Mouse (Mus musculus): Measurements from ENCODE around the gene Prtg. TPM values are rescaled to one million over a fixed set of nuclear protein-coding genes. Genes with fewer than 3 reads are reported as not detected.

The Prtg gene
- total RNA-seq, 2 experiments from 2014 or later = 0.48 to 0.52 TPM

- DNase-seq = no peak
- intact Hi-C loops (cut with DNase I) = no loop called here
Measured at GRCm38 (mm10) chr9:72808586-72808985, 1.9 kb downstream of the Prtg start.

- intact Hi-C loops (cut with DNase I) = no loop called here
- no peak for DNase-seq
Measured at GRCm38 (mm10) chr9:72809077-72809476, 2.4 kb downstream of the Prtg start.

- intact Hi-C loops (cut with DNase I) = no loop called here
Measured at GRCm38 (mm10) chr9:72810607-72811006, 3.9 kb downstream of the Prtg start.

GRCm38 (mm10) chr9:72812091-72812490, 5.4 kb downstream of the Prtg start:
- DNase-seq = no peak
- intact Hi-C loops (cut with DNase I) = no loop called here

More at GRCm38 (mm10) chr9:72810607-72811006, 3.9 kb downstream of the Prtg start:
- no peak for DNase-seq

DNA sequence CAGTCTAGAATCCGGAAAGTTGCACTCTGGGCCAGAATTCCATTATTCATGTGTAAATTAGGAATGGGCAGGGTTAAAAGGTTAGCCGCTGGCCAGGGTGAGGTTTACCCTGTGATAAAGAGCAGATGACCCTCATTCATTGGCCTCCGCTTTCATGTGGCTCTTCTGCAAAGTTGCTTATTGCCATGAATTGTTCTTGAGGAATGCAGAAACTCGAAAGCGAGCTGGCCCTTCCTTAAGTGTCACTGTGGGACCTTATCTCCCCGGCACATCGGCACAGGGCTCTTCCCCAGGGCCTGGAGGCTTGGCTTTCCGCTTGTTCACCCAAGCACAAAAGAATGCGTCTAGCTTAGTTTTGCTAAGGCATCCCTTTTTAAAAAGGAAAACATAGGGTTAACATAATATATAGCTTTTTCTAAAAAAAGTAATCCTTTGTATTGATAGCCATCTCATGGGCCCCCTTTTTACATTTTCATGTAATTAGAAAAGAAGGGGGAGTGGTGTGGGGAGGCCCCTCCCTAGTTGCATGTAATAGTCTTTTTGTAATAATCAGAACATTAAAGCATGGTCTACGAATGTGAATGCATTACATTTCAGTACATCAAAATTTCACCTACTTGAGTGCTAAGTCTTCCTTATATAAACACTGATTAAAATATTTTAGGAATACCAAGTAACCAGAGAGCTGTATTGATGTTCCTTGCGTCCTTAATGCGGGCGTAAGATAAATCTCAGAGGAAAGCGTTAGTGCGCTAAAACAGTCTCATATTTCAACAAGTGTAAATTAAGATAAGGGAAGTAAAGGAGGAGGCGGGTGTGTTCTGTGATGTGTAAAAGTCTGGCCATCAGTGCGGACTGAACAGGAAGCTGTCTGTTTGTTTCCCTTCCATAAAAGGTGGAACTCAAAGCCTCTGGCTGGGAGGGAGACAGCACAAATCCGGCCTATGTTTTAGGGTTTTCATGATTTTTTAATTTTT, 6.2 kb downstream of the Prtg start:
- DNase-seq = no peak
- intact Hi-C loops (cut with DNase I) = no loop called here

GRCm38 (mm10) chr9:72825511-72825910, 18.8 kb downstream of the Prtg start:
- intact Hi-C loops (cut with DNase I) = no loop called here
- no peak for DNase-seq

GRCm38 (mm10) chr9:72825976-72826375, 19.3 kb downstream of the Prtg start:
- intact Hi-C loops (cut with DNase I) = no loop called here
- DNase-seq = no peak

- intact Hi-C loops (cut with DNase I) = no loop called here
- DNase-seq = no peak
Measured at GRCm38 (mm10) chr9:72828616-72829257, 22.1 kb downstream of the Prtg start.

DNA sequence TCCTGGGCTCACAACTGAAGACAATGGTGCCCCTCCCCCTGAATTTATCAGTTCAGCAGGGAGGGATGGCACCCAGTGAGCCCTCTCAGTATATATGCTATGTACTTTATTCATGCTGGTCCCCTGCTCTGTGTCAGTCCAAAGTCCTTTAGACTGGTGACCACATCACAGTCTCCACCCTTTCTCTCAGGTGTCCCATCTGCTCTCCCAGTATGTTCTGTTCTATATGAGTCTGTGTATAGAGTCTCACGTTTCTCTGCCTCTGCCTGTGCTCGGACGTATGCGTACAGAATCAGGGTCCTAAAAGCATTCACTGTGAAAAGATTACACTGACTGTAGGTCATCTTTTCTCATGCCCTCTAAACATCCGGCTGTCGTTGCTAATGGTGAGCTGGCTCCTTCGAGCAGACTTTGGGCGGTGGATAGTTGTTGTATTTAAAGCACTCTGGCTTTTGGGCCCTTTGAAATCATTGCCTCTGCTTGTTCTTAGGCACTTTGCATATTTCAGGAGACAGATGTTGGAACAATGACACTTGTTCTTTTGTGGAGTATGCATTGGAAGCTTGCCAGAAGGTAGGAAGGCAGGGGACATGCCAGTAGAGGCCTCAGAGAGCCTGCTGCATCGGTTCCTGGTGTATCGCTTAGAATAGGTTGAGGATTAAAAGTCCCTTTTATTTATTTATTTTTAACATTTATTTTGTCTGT, 27.5 kb downstream of the Prtg start:
- no peak for DNase-seq
- intact Hi-C loops (cut with DNase I) = loop anchor here (2.0 kb wide), 1 partner anchor 59 kb away; no protein-coding TSS in a partner anchor

- no peak for DNase-seq
- intact Hi-C loops (cut with DNase I) = loop anchor here (2.0 kb wide), 1 partner anchor 60 kb away; no protein-coding TSS in a partner anchor
Measured at GRCm38 (mm10) chr9:72835007-72835406, 28.3 kb downstream of the Prtg start.

DNA sequence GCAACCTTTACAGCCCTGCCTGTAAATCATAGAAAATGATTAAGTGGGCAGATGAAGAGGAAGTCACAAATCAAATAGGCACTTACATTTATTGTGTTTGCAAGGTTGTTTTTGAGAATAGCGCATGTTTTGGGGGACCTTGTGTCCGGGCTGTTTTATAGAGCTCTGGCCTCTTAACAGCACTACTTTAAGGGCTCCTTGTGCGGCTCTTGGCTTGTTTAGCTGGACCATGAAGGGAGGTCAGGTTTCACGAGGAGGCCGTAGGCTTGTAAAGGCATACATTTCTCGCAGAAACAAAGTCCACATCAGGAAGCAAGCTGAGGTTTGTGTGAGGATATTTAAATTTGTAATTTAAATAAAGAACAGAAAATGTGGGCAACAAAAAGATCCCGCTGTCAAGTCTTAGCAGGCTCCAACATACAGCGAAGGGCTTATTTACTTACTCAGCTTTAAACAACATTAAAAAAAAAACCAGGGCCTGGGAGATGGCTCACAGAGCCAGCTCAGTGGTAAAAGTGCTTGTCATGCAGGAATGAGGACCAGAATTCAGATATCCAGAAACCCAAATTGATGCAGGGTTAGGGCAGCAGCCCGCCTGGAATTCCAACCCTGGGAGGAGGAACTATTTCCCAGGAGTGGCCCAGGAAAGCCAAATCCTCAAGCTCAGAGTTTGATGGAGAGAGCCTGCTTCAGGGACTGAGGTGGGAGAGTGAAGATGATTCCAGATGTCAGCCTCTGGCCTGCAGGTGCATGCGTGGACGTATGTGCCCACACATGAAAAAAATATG, 30.2 kb downstream of the Prtg start:
- intact Hi-C loops (cut with DNase I) = no loop called here
- DNase-seq = no peak

GRCm38 (mm10) chr9:72837598-72838160, 31.0 kb downstream of the Prtg start:
- no peak for DNase-seq
- intact Hi-C loops (cut with DNase I) = no loop called here

DNA sequence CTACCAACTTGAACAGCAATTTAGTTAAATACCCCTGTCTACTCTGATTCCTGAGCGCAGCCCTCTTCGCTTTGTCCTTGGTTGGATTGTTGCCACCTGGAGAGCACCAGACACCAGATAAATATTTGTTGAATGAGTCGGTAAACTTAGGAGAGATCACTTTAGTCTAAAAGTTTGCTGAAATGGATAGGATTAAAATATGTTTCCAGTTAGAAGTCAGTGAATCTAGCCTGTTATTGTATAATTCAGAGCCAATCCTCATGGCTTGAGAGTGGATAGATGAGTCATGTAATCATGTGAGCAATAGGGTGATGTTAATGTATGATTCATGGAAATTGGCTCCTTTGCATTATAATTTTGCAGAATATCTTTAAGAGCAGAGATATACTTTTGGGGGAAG, 31.6 kb downstream of the Prtg start:
- no peak for DNase-seq
- intact Hi-C loops (cut with DNase I) = no loop called here

DNA sequence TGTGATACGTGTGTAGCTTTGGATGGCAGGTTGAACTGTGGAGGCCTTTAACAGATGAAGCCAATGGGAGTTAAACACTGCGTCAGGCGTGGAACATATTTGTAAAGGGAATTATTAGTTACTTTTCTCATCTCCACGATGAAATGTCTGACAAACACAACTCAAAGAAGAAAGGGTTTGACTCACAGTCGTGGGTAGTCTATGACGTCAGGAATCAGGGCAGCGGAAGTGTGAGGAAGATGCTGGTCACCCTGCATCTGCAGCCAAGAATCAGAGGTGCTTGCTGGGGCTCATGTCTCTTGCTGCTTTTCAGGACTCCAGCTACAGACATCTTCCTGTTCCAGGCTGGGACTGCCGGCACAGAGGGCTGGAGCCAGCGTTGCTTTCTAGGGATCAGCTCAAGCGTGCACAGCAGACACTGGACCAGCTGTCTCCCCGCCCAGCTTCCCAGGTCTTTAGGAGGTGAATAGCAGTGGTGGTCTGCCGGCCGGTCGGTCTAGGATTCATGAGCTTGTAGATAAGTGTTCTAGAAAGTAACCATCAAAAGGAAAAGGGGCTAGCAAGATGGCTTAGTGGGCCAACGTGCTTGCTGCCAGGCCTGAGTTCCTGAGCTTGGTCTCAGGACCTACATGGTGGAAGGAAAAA, 32.8 kb downstream of the Prtg start:
- intact Hi-C loops (cut with DNase I) = no loop called here

GRCm38 (mm10) chr9:72844496-72844895, 37.8 kb downstream of the Prtg start:
- no peak for DNase-seq
- intact Hi-C loops (cut with DNase I) = no loop called here

More for the DNA sequence above, 32.8 kb downstream of the Prtg start:
- DNase-seq = no peak

- intact Hi-C loops (cut with DNase I) = no loop called here
- DNase-seq = no peak
Measured at GRCm38 (mm10) chr9:72846160-72846559, 39.5 kb downstream of the Prtg start.

DNA sequence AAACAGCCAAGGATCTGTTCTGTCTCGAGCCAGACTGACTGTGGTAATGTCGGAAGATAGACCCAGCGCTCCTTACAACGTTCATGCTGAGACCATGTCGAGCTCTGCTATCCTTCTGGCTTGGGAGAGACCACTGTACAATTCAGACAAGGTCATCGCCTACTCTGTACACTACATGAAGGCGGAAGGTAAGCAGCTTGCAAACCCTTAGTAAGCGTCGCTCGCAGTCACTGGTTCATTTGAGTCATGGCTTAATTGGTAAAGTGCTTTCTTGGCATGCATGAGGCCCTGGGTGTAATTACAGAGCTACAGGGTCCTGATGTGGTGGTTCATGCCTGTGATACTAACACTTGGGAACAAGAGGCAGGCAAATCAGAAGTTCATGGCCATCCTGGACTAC, 44.9 kb downstream of the Prtg start:
- no peak for DNase-seq
- intact Hi-C loops (cut with DNase I) = no loop called here

GRCm38 (mm10) chr9:72851979-72852378, 45.3 kb downstream of the Prtg start:
- no peak for DNase-seq
- intact Hi-C loops (cut with DNase I) = no loop called here

- DNase-seq = no peak
- intact Hi-C loops (cut with DNase I) = no loop called here
Measured at GRCm38 (mm10) chr9:72853681-72854190, 47.1 kb downstream of the Prtg start.
